Mouse (Mus musculus): ENCODE results near the gene Mff.

Mff gene

DNA sequence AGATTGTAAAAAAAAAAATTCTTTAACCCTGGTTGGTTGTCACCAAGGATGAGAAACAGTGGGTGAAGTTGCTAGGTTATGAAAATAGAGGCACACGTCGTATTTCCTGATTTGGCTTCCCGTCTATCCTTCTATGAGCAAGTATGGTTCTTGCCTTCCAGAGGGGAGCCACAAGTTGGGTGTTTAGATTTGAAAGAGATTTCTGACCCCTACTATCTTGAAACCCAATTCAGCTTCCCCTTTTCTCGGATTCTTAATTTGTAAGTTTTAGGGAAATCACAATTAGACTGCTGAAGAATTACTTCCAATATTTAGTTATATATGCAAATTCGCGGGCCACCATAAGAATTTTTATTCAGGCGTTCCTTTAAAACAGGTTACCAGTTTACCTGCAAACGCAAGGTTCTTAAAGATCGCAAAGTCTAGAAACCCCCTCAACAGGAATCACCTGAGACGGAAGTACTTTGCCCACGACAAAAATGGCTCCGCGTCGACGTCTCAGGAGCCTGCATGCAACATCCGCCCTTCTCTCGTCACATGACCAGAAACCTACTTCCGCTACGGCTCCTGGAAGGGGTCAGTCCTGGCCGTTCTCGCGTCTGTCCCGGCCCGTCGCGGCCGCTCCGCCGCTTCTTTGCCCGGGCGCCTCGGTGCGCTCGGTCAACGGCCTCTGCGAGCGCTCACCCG, at the start of gene Mff:
Gene Mff, plus strand, starts transcription at position 552 of the 687 bp plus-strand sequence.
- peak; percentile 87 to 92 for DNase-seq (ENCODE audit: low spot score in 2 of 2)

DNA sequence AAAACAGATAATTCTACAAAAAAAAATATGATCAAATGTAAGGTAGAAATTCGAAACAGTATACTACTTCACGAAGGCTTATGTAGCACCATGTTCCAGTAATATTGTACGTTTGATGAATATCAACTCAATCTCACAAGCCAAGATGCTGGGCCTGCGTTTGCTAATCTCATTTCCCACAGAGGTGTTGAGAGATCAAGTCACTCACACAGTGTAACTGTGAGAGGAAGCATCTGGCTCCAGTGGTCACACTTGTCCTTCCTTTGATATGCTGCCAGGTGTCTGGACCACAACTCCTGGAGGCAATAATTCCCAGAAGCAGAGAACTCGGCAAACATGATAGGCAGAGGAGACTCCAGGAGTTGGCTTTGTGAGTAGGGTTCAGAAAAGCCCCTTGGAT, 38.4 kb upstream of the Mff start:
- no peak for DNase-seq (ENCODE audit: low spot score in 2 of 2)

- DNase-seq (ENCODE audit: low spot score in 2 of 2) = no peak
These were observed 37.8 kb upstream of the Mff start for GRCm38 (mm10) chr1:82686866-82687265.

- no peak for DNase-seq (ENCODE audit: low spot score in 2 of 2)
These were observed 36.8 kb upstream of the Mff start for GRCm38 (mm10) chr1:82687931-82688330.

- no peak for DNase-seq (ENCODE audit: low spot score in 2 of 2)
These were observed 28.8 kb upstream of the Mff start for GRCm38 (mm10) chr1:82695915-82696314.

DNA sequence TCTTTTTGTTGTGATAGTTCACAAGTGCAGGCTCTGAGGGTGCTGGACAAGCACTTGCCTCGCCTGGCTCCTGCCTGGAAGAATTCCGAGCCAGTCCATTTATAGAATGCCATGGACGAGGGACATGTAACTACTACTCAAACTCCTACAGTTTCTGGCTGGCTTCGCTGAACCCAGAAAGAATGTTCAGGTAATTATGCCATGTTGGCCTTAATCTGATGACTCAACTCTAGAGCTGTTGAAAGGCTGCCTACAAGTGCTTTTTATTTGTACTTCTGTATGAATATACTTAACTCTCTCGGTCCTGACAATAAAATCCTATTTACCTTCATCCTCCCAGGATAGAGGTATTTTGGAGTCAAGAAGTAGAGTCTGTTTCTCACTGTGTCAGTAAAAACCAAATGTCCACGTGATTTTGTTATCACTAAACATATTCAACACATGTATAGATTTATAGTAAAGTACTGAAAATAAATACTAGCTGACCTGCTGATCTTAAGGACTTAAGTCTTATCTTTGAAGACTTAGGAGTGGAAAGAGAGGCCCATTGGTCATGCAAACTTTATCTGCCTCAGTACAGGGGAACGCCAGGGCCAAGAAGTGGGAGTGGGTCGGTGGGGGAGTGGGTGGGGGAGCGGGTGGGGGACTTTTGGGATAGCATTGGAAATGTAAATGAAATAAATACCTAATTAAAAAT, 6.7 kb upstream of the Mff start:
- no peak for DNase-seq (ENCODE audit: low spot score in 2 of 2)

DNA sequence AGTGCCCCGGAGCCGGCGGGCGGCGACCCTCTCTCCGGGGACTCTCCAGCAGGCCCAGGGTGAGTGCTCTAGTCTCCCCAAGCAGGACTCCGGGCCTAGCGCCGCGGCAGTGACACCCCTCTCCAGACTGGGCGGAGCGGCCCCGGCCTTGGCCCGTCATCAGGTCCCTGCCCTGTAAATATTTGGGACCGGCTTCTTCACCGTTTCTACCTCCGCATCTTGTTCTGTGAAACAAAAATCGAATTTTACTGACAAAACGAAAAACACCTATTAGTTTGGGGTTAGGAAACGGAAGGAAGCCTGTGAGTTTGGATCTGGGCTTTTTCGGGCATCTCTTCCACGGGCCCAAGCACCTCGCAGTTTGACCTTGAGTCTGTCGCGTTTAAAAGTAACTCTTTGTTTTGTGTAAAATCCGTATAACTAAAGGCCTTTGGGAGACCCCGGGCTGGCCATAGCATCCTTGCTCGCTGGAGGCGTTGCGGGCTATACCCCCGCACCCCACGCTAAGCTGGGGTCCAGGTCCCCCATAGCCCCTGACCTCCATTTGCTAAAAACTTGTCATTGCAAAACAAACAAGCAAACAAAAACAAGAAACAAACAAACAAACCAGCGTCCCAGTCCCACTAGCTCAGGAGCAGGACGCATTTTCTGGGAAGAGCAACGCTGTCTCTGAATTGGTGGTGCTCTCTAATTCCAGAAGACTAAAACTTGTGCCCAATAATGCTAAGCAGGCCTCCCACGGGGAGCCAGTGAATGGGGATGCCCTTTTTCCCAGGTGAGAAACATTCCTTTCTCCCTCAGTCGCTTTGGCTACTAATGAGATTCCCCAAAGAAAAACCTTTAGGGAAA, 560 bp downstream of the Mff start:
- DNase-seq (ENCODE audit: low spot score in 2 of 2) = no peak

DNA sequence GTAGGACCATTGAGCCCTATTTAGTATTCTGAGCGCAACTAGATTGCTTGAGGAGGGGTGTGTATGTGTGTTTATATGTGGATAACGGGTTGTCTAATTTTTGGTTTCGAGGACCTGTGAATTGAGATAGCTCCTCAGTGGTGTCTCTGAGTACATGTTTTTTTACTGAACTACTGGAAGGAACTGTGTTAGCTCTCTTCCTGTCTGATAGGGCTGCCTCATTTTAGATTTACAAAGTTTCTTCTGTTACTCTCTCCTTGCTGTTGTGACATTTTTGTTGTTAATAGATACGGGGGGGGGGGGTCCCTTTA, 1.1 kb downstream of the Mff start:
- no peak for DNase-seq (ENCODE audit: low spot score in 2 of 2)

- no peak for DNase-seq (ENCODE audit: low spot score in 2 of 2)
These were observed 1.8 kb downstream of the Mff start for GRCm38 (mm10) chr1:82726482-82726881.

- DNase-seq (ENCODE audit: low spot score in 2 of 2) = no peak
These were observed 8.7 kb downstream of the Mff start for GRCm38 (mm10) chr1:82733357-82733756.

DNA sequence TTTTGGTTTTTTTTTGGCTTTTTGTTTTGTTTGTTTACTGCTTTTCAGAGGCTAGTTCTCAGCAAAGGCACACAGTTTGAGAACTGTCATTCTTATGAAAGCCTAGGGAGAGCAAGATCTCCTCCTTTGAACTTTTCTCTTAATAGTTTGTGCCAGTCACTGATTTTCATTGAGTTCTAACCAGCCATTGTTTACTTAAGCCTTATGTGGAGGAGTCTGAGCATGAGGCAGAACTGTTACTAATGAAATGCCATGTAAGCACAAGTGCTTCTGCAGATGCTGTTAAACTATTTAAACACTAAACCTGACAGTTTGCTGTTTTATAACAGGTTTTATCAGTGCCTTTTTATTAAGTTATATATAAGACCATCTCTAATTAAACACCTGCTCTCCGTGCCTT, 13.4 kb downstream of the Mff start:
- DNase-seq (ENCODE audit: low spot score in 2 of 2) = no peak

DNA sequence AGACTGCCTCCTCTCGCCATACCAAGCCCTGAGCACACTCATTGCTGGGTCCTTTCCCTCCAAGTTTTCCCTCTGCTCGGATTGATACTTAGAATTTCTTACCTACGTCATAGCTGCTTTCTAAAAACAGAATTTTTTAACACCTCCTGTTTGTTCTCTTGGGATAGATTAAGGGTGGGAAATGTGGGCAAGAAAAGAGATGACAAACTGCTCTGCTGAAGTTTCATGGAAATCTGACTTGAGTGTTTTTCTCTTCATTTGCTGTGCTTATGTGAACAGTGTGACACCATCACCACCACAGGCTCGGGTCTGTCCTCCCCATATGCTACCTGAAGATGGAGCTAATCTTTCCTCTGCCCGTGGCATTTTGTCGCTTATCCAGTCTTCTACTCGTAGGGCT, 16.8 kb downstream of the Mff start:
- no peak for DNase-seq (ENCODE audit: low spot score in 2 of 2)

GRCm38 (mm10) chr1:82743962-82744361, 19.3 kb downstream of the Mff start:
- DNase-seq (ENCODE audit: low spot score in 2 of 2) = no peak

DNA sequence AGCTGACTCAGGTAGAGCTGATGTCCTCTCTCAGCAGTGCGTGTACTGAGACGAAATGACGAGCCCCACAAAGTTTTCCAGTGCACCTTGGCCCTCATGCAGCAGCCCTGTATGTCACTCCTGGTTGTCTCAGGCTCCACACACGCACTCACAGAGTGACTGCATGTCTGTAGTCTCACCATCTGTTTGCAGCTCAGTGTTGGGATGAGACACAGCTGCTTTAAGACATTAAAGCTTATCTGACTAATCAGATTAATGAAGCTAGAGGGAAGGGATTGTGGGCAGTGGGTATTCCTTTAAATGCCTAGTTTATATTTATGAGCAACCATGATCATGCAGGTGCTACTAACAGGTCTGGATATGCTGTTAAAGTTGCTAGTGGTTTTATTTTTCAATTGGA, 21.7 kb downstream of the Mff start:
- DNase-seq (ENCODE audit: low spot score in 2 of 2) = no peak

DNA sequence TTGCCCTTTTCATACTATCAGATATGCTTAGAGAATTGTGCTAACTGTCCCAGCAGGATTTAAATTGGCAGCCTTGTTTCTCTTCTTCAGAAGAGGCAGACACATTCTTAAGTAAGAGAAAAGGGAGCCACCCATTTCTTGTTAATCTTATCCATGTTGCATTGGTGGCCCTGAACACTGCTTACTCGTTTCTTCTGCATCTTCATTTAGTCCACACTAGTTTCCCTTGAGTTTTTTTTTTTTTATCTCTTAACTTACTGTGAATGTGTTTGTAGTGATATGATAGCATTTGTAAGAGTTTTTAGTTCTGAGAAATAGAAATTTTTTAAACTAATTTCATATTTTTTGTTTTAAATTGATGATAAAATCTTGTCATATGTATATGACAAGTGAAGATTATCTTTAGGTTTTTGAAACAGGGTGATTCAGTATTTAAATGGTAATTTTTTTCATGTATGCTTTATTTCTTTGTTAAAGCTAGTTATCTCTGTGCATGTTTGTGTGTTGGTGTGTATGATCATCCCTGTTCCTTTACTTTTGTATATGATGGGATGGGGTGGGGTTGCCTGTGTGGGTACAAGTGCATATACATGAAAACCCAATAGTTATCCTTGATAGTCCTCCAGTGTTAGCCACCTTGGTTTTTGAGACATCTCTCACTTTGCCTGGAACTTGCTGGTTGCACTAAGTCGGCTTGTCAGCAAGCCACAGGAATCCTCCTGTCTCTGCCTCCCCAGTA, 23.2 kb downstream of the Mff start:
- DNase-seq (ENCODE audit: low spot score in 2 of 2) = no peak

- DNase-seq (ENCODE audit: low spot score in 2 of 2) = no peak
These were observed 34.8 kb downstream of the Mff start for GRCm38 (mm10) chr1:82759520-82759919.

DNA sequence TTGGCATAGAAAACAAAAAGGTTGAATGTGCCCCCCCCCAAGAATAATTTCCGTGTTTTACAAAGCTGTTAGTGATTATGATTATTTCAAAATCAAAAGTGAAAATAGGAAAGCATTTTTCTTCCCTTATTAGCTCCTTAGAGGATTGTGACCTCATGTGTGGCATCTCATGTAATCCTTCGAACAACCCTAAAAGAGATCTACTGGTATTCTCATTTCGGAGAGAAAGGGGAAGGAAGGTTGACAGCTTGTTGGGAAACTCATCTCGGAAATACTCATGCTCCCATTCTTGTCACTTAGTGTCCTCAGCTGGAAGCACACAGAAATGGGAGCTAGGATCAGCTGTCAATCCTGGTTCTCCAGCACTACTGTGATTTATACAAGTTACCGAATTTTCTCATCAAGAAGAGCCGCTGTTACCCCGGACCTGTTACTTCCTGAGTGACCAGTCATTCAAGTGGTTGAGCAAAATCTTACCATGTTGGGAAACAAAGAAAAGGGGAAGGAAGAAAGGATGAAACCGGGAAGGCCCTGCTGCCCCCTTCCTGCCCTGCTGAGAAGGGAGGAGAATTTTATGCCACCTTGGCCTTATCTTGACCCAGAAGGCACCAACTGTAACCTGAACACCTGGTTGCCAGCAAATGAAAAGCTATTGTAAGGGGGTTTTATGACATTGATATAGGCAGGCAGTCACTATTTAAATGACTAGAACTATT, 36.9 kb downstream of the Mff start:
- DNase-seq (ENCODE audit: low spot score in 2 of 2) = no peak

DNA sequence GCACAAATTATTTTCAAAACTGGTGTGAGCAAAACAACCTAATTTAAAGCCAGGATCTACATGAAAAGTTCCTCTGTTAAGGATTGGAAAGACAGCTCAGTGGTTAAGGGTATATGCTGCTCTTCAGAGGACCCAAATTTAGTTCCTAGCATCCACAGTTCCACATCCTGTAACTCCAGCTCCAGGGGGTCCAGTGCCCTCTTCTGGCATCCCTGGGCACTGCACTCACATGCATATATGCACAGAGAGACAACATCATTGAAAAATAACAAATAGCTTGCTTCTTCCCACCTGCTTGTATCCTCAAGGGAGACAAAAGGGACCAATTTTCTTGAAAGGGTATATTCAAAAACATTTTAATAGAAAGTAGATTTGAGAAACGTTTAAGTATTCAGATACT, 37.6 kb downstream of the Mff start:
- no peak for DNase-seq (ENCODE audit: low spot score in 2 of 2)

GRCm38 (mm10) chr1:82766227-82766626, 41.5 kb downstream of the Mff start:
- DNase-seq (ENCODE audit: low spot score in 2 of 2) = no peak

DNA sequence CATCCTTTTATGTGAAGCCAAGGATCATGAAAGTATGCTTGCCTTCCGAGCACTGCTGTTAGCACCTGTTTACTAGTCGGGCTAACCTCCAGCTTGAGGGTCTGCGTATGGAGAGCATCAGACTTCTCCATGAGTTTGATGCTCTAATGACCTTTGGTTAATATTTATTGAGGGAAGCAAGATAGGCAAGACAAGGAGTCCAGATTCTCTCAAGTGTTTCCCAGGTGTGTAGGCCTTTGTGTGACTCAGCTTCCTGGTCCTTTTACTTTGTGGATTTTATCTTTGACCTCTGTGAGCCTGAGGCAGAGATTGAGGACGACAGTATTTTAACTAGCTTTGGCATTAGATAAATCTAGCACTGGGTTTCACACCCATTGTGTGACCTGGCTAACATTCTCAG, 42.0 kb downstream of the Mff start:
- DNase-seq (ENCODE audit: low spot score in 2 of 2) = no peak

DNA sequence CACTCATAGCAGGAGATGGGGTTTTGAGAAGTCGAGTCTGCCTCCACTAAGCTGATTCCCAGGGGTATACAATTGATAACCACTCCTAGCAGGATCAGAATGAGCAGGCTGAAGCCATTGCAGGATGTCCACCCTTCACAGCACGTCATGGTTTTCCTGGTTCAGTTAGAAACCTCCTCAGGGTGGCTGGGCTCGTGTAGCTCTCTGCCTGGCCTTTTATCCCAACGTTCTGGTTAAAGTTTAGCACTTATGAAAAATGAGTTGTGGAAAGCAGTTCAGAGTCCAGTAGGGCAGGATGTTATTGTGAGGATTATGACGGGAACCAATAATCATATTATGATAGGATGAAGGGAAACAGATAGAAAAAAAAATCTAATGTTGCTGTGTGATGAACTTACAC, 43.6 kb downstream of the Mff start, which contains the start of gene Tm4sf20:
Gene Tm4sf20, minus strand, starts transcription at position 193 of the 400 bp plus-strand sequence.
- no peak for DNase-seq (ENCODE audit: low spot score in 2 of 2)

Measured in urinary bladder, postnatal 4 days (tissue).